Mouse (Mus musculus) embryonic facial prominence, embryonic 13.5 days (tissue): ENCODE measurements at regions not wholly inside any gene's neighbourhood (a gene's known extent, or its start where the extent isn't known, plus 50 kb on each side); places are given as distances from the start of the nearest gene placed in this dataset.
"Not testable (repeated sequence)": the region's sequence is repeated elsewhere in the genome, so short reads cannot be mapped to it uniquely, and the experiment has no call there.

Source experiments
- ATAC-seq: fragments of 200-750 bp; cut with Nextera tagmentation; 2 replicates; pipeline ENCODE4 v1.8.0; 2017; ENCODE audit warnings: low read depth; ENCODE audit not compliant: insufficient number of reproducible peaks, insufficient read depth, low FRiP score, low TSS enrichment
- H3K27ac ChIP-seq: fragments of 300-500 bp; sonication (generic); 2 replicates; pipeline ENCODE4 v1.5.1; 2015; ENCODE audit warnings: moderate library complexity, mild to moderate bottlenecking, inconsistent platforms
- H3K27me3 ChIP-seq: fragments of 300-500 bp; sonication (generic); 2 replicates; pipeline ENCODE4 v1.6.1; 2015; ENCODE audit warnings: mild to moderate bottlenecking, inconsistent platforms
- H3K36me3 ChIP-seq: fragments of 300-500 bp; sonication (generic); 2 replicates; pipeline ENCODE4 v1.6.1; 2015; ENCODE audit warnings: mild to moderate bottlenecking, inconsistent platforms
- H3K4me1 ChIP-seq: fragments of 300-500 bp; sonication (generic); 2 replicates; pipeline ENCODE4 v1.6.1; 2015; ENCODE audit warnings: inconsistent platforms
- H3K4me2 ChIP-seq: fragments of 300-500 bp; sonication (generic); 2 replicates; pipeline ENCODE4 v1.6.1; 2015; ENCODE audit warnings: moderate library complexity, mild to moderate bottlenecking, inconsistent platforms
- H3K4me3 ChIP-seq: fragments of 300-500 bp; sonication (generic); 2 replicates; pipeline ENCODE4 v1.5.1; 2015; ENCODE audit warnings: mild to moderate bottlenecking, inconsistent platforms
- H3K9ac ChIP-seq: fragments of 300-500 bp; sonication (generic); 2 replicates; pipeline ENCODE4 v1.6.1; 2015; ENCODE audit warnings: mild to moderate bottlenecking, inconsistent platforms
- H3K9me3 ChIP-seq: fragments of 300-500 bp; sonication (generic); 2 replicates; pipeline ENCODE4 v1.6.1; 2016; ENCODE audit warnings: inconsistent platforms
- WGBS: fragments of 180-500 bp; shearing (Covaris S2); methylation state at CpG from one replicate; pipeline ENCODE4 v1.1.7; 2015; ENCODE audit warnings: mixed read lengths; 5-methylcytosine and 5-hydroxymethylcytosine counted together

DNA sequence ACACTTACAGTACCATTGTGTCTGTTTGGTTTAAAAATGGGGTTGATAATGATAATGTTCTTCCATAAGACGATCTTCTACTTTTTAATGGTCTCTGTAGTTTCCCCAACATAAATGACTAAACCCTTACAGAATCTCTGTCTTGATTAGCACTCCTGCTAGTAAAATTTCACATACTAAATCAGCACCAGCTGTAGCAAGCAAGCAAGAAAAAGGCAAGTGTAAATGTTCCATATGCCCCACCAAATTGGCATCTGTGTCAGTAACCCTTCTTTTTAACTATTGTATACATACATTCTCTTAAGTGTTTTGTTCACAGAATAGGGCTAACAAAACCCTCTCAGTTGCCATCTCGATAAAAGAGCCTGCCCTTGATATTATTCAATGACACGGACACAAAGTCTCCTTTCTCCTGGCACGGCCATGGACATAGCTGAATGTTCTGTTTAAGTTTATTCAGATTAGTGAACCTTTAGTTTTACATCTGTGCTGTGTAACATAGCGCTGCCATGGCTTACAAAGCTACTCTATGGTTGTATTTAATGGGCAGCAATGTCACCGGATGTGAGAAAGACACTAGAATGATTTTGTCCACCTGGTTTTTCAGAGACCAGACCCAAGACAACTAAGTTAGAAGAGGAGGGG is 414.3 kb downstream of the Gtdc1 start:
- no peak overlapping the region for H3K27ac ChIP-seq
- no peak for ATAC-seq
- H3K9ac ChIP-seq = no peak overlapping the region
- H3K27me3 ChIP-seq = no peaks in the 10 kb centered on the region
- 0 out of 2 replicates have a peak, but pooled peaks cover 5% of the 10 kb centered on the region for H3K4me1 ChIP-seq
- 65% methylated on average over 6 of the region's 6 CpGs for WGBS
- no peaks in the 10 kb centered on the region for H3K9me3 ChIP-seq
- H3K4me2 ChIP-seq = no peak overlapping the region
- H3K36me3 ChIP-seq = no peaks in the 10 kb centered on the region
- H3K4me3 ChIP-seq = no peak overlapping the region

DNA sequence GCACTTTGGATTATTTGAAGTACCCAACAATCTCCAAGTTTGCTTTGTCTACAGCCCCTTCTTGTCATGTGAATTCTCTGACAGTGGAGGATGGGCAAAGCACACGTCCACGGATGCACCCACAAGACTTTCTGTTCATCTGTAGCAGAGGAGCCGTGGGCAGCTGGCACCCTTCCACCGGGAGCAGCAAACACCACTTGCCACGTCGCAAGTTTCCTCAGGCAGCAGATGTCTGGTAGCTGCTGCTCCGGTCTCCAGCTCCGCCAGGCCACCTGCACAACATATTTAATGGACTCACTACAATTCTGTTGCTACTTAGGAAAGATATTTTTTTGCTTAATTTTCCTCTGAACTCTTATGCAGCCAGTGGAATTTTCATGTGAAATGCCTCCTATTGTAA is 415.1 kb downstream of the Gtdc1 start:
- Histone ChIP-seq H3K9me3 (no peaks in the 10 kb centered on the region), H3K36me3 (no peaks in the 10 kb centered on the region), H3K4me3 (no peak overlapping the region), H3K9ac (no peak overlapping the region), H3K27me3 (no peaks in the 10 kb centered on the region), H3K4me1 (0 out of 2 replicates have a peak, but pooled peaks cover 5% of the 10 kb centered on the region), H3K4me2 (no peak overlapping the region), H3K27ac (no peak overlapping the region)
- 51% methylated on average over 8 of the region's 8 CpGs for WGBS
- ATAC-seq = no peak

DNA sequence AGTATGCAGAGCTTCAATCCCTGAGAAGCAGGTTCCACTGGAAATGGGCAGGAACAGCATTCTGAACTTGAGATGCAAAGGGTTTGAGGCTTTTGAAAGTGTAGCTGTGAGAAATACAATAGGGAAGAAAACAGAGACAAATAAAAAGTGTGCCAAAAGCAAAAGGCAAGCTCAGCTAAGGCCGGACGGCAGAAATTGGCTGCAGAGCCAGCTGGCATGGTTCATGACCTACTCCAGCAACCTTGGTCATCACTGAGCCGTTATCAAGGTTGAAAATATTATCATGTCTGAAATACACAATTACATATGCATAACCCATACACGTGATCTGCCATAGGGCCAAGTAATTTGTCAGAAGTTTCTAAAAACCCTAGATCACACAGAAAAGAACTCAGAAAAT is 418.4 kb downstream of the Gtdc1 start:
- no peak overlapping the region for H3K4me3 ChIP-seq
- no peaks in the 10 kb centered on the region for H3K36me3 ChIP-seq
- no peaks in the 10 kb centered on the region for H3K27me3 ChIP-seq
- H3K4me1 ChIP-seq = peaks cover 5% of the 10 kb centered on the region; the same call in 1 of the 2 replicates
- no peak overlapping the region for H3K27ac ChIP-seq
- H3K9ac ChIP-seq = no peak overlapping the region
- 89% methylated on average over 4 of the region's 4 CpGs for WGBS
- no peak for ATAC-seq
- H3K9me3 ChIP-seq = 0 out of 2 replicates have a peak, but pooled peaks cover 5% of the 10 kb centered on the region
- H3K4me2 ChIP-seq = no peak overlapping the region

DNA sequence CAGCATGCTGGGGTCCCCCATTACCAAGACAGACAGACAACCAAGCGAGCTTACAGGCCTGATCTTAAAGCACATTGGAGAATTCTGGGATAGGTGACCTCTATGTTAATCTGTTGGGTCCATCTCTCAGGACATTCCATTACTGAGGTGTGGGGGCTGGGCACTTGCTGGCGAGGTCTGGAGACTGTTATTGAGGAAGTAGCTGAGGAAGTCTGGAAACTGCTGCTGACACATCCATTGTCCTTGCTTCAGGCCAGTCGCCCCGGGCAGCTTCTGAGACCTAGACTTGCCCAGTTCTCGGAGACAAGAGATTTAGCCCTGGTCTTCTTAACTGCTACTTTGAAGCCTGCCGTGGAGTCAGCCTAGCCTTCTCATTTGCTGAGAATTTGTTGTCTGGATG is 423.2 kb downstream of the Gtdc1 start:
- WGBS = 72% methylated on average over 6 of the region's 6 CpGs
- Histone ChIP-seq H3K4me2 (no peak overlapping the region), H3K27ac (no peak overlapping the region), H3K9me3 (0 out of 2 replicates have a peak, but pooled peaks cover 5% of the 10 kb centered on the region), H3K4me1 (no peaks in the 10 kb centered on the region; the same call in 1 of the 2 replicates), H3K4me3 (no peak overlapping the region), H3K36me3 (no peaks in the 10 kb centered on the region), H3K9ac (no peak overlapping the region), H3K27me3 (no peaks in the 10 kb centered on the region)
- ATAC-seq = no peak

DNA sequence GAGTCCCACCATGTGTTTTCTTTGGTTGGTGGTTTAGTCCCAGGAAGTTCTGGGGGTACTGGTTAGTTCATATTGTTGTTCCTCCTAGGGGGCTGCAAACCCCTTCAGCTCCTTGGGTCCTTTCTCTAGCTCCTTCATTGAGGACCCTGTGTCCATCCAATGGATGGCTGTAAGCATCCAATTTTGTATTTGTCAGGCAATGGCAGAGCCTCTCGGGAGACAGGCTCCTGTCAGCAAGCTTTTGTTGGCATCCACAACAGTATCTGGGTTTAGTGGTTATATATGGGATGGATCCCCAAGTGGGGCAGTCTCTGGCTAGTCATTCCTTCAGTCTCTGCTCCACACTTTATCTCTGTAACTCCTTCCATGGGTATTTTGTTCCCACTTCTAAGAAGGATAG is 436.7 kb downstream of the Gtdc1 start:
- ATAC-seq = not testable (repeated sequence)
- 90% methylated on average over 1 of the region's 1 CpGs for WGBS

DNA sequence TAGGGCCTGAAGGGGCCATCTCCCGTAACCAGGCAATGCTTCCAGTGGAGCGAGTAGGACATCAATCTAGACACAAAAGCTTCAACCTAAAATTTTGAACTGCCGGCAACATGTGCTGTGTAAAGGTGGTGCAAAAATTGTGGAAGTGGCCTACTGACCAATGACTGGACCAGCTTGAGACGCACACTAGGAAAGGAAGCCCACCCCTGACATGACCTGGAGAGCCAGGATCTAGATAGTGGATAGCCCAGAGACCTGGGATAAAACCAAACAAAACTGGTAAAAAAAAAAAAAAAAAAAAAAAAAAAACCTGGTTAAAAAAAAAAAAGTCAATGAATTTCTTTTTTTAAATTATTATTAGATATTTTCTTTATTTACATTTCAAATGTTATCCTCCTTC is 437.2 kb downstream of the Gtdc1 start:
- Histone ChIP-seq H3K9ac (no peak overlapping the region), H3K9me3 (no peaks in the 10 kb centered on the region), H3K4me3 (no peak overlapping the region), H3K36me3 (no peaks in the 10 kb centered on the region), H3K27ac (no peak overlapping the region), H3K4me2 (no peak overlapping the region), H3K4me1 (no peaks in the 10 kb centered on the region), H3K27me3 (peaks cover 4% of the 10 kb centered on the region; the same call in 1 of the 2 replicates)
- 98% methylated on average over 4 of the region's 4 CpGs for WGBS
- ATAC-seq = no peak

More for the DNA sequence above, 436.7 kb downstream of the Gtdc1 start:
- not testable (repeated sequence) for H3K36me3 ChIP-seq, H3K9me3 ChIP-seq, H3K4me3 ChIP-seq, H3K9ac ChIP-seq, H3K4me2 ChIP-seq, H3K27me3 ChIP-seq, H3K27ac ChIP-seq, H3K4me1 ChIP-seq

DNA sequence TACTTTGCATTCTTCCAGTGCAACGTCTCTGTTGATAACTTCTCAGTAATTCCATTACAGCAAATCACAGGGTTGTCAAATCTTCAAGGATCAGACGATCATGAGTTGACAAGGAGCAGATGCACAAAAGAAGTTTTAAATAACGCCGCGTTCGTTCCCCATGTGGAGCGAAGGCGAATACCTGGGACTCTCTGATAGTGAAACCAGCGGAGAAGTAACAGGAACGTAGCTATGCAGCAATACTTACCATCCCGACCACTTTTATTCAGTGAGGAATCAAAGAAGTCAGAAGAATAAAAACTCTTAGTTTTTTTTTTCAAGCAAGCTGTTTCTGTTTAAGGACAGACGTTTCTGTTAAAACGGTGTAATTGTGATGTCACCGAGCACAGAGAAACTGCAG is 441.6 kb downstream of the Gtdc1 start:
- Histone ChIP-seq H3K27ac (no peak overlapping the region; the same call in 1 of the 2 replicates), H3K4me3 (peak overlapping the region; percentile 35), H3K36me3 (no peaks in the 10 kb centered on the region), H3K4me2 (peak overlapping the region; percentile 58), H3K9ac (peak overlapping the region; percentile 49), H3K27me3 (peaks cover 4% of the 10 kb centered on the region; the same call in 1 of the 2 replicates), H3K9me3 (no peaks in the 10 kb centered on the region), H3K4me1 (no peaks in the 10 kb centered on the region)
- 15% methylated on average over 14 of the region's 14 CpGs for WGBS
- no peak for ATAC-seq

DNA sequence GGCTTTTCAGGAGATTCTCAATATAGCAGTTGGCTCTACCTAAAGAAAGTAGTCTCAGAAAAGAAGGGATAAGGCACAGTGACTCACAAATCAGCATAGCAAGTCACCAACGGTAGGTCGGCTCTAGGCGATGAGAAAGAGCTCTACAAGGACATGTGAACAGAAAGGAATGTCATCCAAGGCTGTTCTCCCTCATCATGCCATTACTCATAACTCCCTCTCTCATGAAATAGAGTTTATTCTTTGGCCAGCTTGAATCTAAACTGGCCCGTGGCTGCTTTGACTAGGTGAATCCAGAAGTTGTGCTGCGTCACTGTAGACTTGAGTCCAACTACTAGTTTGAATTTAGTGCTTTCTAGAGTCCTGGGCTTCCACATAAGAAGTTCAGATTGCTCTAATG is 447.7 kb downstream of the Gtdc1 start:
- Histone ChIP-seq H3K4me2 (no peak overlapping the region), H3K36me3 (no peaks in the 10 kb centered on the region), H3K27me3 (no peaks in the 10 kb centered on the region), H3K9me3 (no peaks in the 10 kb centered on the region), H3K9ac (no peak overlapping the region), H3K4me1 (no peaks in the 10 kb centered on the region), H3K27ac (no peak overlapping the region), H3K4me3 (no peak overlapping the region)
- 93% methylated on average over 5 of the region's 5 CpGs for WGBS
- no peak for ATAC-seq

DNA sequence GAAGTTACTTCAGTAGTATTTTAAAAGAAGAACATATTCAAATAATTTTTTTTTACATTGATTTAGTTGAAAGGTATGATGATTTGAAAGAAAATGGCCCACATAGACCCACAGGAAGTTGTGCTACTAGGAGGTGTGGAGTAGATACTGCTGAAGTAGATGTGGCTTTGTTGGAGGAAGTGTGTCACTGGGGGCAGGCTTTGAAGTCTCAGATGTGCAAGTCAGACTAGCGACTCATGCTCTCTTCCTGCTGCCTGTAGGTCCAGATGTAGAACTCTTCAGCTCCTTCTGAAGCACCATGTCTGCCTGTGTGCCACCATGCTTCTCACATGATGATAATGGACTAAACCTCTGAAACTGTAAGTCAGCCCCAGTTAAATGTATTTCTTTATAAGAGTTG is 452.0 kb downstream of the Gtdc1 start:
- Histone ChIP-seq H3K9ac (no peak overlapping the region), H3K27ac (no peak overlapping the region), H3K4me1 (no peaks in the 10 kb centered on the region), H3K27me3 (no peaks in the 10 kb centered on the region), H3K4me3 (no peak overlapping the region), H3K4me2 (no peak overlapping the region), H3K9me3 (no peaks in the 10 kb centered on the region), H3K36me3 (no peaks in the 10 kb centered on the region)
- WGBS = 84% methylated on average over 1 of the region's 1 CpGs
- no peak for ATAC-seq

DNA sequence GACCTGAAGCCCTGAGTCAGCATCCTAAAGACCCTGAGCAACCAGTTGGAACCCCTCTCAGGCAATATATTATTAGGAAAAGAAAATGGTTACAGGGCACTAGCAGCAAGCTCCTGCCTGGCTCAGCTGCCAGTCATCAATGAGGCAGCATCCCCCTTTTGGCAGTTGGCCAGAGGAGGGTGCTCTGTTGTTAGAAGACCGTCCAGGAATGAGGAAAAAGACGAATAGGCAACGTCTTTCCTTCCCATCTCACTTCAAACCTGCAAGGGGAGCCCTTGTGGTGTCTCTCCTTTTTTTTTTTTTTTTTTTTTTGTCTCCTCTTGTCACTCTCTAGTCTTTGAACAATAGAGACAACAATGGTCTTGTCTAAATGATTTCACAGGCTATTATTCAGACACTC is 452.8 kb downstream of the Gtdc1 start:
- H3K4me2 ChIP-seq = no peak overlapping the region
- no peaks in the 10 kb centered on the region for H3K4me1 ChIP-seq
- 14% methylated on average over 3 of the region's 3 CpGs for WGBS
- ATAC-seq = no peak
- no peak overlapping the region for H3K4me3 ChIP-seq
- H3K36me3 ChIP-seq = no peaks in the 10 kb centered on the region
- H3K9ac ChIP-seq = no peak overlapping the region
- no peaks in the 10 kb centered on the region for H3K27me3 ChIP-seq
- no peak overlapping the region for H3K27ac ChIP-seq
- H3K9me3 ChIP-seq = no peaks in the 10 kb centered on the region

DNA sequence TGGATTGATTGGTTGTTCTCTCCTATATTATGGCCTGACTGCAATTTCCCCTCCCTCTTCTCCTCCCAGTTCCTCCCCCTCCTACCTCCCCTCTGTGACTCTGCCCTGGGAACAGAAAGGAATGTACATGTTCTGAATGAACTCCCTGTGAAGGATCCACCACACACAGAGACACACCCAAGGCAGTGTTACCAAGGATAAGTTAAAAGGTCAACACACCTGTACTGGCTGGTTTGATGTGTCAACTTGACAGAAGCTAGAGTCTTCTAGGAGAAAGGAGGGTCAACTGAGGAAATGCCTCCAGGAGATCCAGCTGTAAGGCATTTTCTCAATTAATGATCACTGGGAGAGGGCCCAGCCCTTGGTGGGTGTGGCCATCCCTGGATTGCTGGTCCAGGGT is 456.1 kb downstream of the Gtdc1 start:
- H3K36me3 ChIP-seq = no peaks in the 10 kb centered on the region
- H3K27ac ChIP-seq = no peak overlapping the region
- no peaks in the 10 kb centered on the region for H3K27me3 ChIP-seq
- H3K4me3 ChIP-seq = no peak overlapping the region
- no peak for ATAC-seq
- H3K4me1 ChIP-seq = no peaks in the 10 kb centered on the region
- no peak overlapping the region for H3K9ac ChIP-seq
- no peak overlapping the region for H3K4me2 ChIP-seq
- no peaks in the 10 kb centered on the region for H3K9me3 ChIP-seq

DNA sequence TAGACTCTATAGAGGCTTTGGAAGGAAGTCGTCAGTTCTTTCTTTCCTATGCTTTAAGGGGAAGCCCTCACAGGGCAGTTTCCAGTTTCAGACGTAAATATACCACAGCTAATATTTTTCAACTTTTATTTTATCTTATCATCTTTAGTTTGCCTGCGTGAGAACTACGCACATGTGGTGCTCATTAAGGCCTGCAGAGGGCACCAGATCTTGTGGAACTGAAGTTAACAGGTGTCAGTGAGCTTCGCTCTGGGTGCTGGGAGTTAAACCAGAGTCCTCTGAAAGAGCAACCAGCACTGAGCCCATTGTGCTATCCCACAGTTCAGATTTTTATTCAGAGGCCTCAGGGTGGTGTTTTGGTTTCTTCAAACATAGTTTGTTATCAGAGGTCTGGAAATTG is 456.5 kb downstream of the Gtdc1 start:
- H3K4me3 ChIP-seq = no peak overlapping the region
- no peaks in the 10 kb centered on the region for H3K36me3 ChIP-seq
- H3K4me2 ChIP-seq = no peak overlapping the region
- H3K4me1 ChIP-seq = no peaks in the 10 kb centered on the region
- no peaks in the 10 kb centered on the region for H3K9me3 ChIP-seq
- WGBS = 90% methylated on average over 5 of the region's 5 CpGs
- H3K9ac ChIP-seq = no peak overlapping the region
- H3K27ac ChIP-seq = no peak overlapping the region
- ATAC-seq = no peak
- H3K27me3 ChIP-seq = no peaks in the 10 kb centered on the region
